Mouse (Mus musculus) T-helper 17 cell (primary cell): ENCODE measurements around the gene Frmd4a.

ENCODE experiments used
- in situ Hi-C, 2 experiments: fragments of 300-600 bp; cut with MboI, MseI; formaldehyde crosslinking; loops; 1 replicate in 1 of 2; 2 replicates in 1 of 2; pipeline ENCODE4 v1.15.1; 2025; ENCODE audit warnings: high pct_unique_total_duplicates in 2 of 2

Frmd4a gene

DNA sequence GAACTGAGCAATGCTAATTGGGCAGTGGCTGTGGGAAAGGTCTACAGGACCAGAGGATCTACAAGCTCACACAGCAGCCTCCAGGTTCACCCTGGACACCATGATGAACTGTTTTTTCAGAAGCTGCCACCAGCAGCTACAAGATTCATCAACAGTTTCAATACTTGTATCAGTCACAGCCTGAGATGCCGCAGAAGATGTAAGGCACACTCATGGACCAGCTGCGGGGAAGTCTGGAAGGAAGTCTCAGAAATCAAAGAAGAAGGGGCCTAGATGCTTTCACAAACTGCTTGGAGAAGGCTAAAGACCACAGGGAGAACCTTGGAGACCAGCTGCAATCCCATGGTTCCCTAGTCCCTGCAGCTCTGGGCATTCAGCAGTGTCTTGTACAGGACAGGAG is 632.1 kb downstream of the Frmd4a start:
- in situ Hi-C loops = loop anchor here in 1 of 2 experiments (5.0 to 10.0 kb wide), 2 partner anchors 92 to 1365 kb away; partner anchors contain the start of gene Nmt2

DNA sequence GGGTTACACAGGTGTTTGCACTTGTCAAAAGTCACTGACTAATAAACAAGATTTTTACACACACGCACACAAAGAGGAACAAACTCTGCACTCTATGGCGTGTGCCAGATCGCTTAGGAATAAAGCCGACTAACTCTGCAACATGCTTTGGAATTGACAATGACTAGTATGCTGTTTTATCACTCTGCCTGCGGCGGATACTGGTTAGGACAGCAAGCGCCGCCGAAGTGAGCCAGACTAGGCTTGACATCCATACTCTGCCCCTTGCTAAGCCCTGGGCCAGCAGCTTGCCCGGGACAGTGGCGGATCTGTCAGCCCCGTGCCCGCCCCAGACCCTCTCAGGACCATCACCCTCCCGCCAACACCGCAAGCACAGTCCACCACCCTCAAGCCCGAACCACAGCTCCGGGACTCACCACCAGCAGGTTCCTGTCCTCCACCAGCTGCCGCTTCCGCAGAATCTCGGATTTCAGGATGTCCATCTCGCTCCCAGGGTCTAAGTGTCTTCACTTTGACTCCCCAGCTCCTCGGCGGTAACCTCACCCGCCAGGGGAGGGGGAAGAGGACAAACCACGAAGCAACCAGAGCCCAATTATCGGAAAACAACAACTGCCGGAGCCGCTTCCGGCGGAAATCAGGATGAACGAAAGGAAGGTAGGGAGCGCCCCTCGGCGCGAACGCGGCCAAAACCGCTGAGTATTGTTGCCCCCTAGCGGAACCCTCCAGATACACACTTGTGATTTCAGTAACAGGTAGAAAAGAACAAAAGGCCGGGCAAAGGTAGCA is 634.2 kb downstream of the Frmd4a start, which contains the start of gene Prpf18:
Prpf18 (minus strand) TSS at position 614 of the 786 bp plus-strand sequence.
- in situ Hi-C loops = no loop called here

DNA sequence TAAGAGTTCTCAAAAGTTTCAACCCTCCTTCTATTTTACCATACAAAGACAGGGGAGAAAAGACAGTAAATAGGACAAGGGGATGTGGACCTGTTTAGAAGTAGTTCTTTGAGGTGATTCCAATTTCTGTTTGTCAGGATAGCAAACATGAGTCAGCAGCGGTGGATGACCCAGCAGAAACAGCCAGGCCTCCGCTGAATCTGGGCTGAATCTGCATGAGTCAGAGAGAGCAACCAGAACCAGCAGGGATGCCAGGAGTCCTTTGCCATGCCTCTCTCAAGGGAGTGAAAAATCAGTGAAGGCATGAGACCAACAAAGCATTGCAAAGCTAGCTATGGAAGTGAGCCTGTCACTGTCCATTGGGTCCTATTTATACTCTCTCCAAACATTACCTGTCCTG is 643.2 kb downstream of the Frmd4a start:
- in situ Hi-C loops = no loop called here
